Mouse (Mus musculus) bone marrow, adult 2 months (tissue): ENCODE measurements around the gene Sema3a. TPM values are rescaled to one million over a fixed set of nuclear protein-coding genes. Genes with fewer than 3 reads are reported as not detected.

Source experiments
- H3K27ac ChIP-seq: fragments of 200-500 bp; 2 replicates; pipeline ENCODE4 v1.5.1; 2012; ENCODE audit warnings: low read depth, mild to moderate bottlenecking, control low read depth, inconsistent platforms, low read length; ENCODE audit not compliant: control insufficient read depth, poor library complexity, insufficient read depth
- H3K4me1 ChIP-seq: fragments of 200-500 bp; 2 replicates; pipeline ENCODE4 v1.6.1; 2011; ENCODE audit warnings: low read length; ENCODE audit not compliant: control insufficient read depth, insufficient read depth
- H3K4me3 ChIP-seq: fragments of 200-500 bp; replicated peaks from 2 replicates; pipeline ENCODE3; 2011; ENCODE audit warnings: mild to moderate bottlenecking, low read depth, low read length, control low read depth; ENCODE audit not compliant: control insufficient read depth
- CTCF ChIP-seq: fragments of 200-500 bp; IDR thresholded peaks from 2 replicates; pipeline ENCODE4 v1.5.1; 2011; ENCODE audit warnings: low read length, control low read depth; ENCODE audit not compliant: control insufficient read depth, insufficient read depth
- POLR2A ChIP-seq: fragments of 200-500 bp; IDR thresholded peaks from 2 replicates; pipeline ENCODE4 v1.6.1; 2011; ENCODE audit warnings: low read depth, mild to moderate bottlenecking, control low read depth, low read length, borderline replicate concordance; ENCODE audit not compliant: control insufficient read depth
- WGBS: fragments of 180-500 bp; shearing (Covaris S2); methylation state at CpG from one replicate; pipeline ENCODE4 v1.1.7; 2018; 5-methylcytosine and 5-hydroxymethylcytosine counted together
- polyA plus RNA-seq: library from polyadenylated mRNA; stranded (reverse); fragments of >200 nt; gene quantifications from 2 replicates; pipeline ENCODE4 v1.2.4, GENCODE M21; 2011; ENCODE audit warnings: low replicate concordance; ENCODE audit not compliant: missing spikeins, insufficient read depth, insufficient read length

Gene Sema3a
- polyA plus RNA-seq, 1 experiment, result 2.6 TPM

GRCm38 (mm10) chr5:13525597-13525996, 400.4 kb downstream of the Sema3a start:
- no peak overlapping the region for H3K4me3 ChIP-seq
- 46% methylated on average over 3 of the region's 3 CpGs for WGBS
- no peak for TF ChIP-seq CTCF
- H3K27ac ChIP-seq, result no peak overlapping the region
- no peaks in the 10 kb centered on the region for H3K4me1 ChIP-seq

- TF ChIP-seq CTCF (no peak), POLR2A (no peak)
- Histone ChIP-seq H3K4me3 (no peak overlapping the region), H3K4me1 (no peaks in the 10 kb centered on the region), H3K27ac (no peak overlapping the region)
- WGBS, result under 1% methylated on average over 7 of the region's 7 CpGs
Measured at GRCm38 (mm10) chr5:13527037-13527464, 401.8 kb downstream of the Sema3a start.

- H3K4me3 ChIP-seq, result no peak overlapping the region
- H3K4me1 ChIP-seq, result no peaks in the 10 kb centered on the region
- TF ChIP-seq CTCF (no peak), POLR2A (no peak)
- no peak overlapping the region for H3K27ac ChIP-seq
- 76% methylated on average over 4 of the region's 4 CpGs for WGBS
Measured at GRCm38 (mm10) chr5:13529226-13529625, 404.0 kb downstream of the Sema3a start.

- WGBS, result 60% methylated on average over 2 of the region's 2 CpGs
- Histone ChIP-seq H3K4me3 (no peak overlapping the region), H3K4me1 (no peaks in the 10 kb centered on the region), H3K27ac (no peak overlapping the region)
- TF ChIP-seq POLR2A, result no peak
- TF ChIP-seq CTCF, result no peak
Measured at GRCm38 (mm10) chr5:13547472-13548209, 422.4 kb downstream of the Sema3a start.

GRCm38 (mm10) chr5:13548210-13548554, 423.0 kb downstream of the Sema3a start:
- Histone ChIP-seq H3K4me3 (no peak overlapping the region), H3K27ac (no peak overlapping the region), H3K4me1 (no peaks in the 10 kb centered on the region)
- 63% methylated on average over 1 of the region's 1 CpGs for WGBS
- TF ChIP-seq POLR2A (no peak), CTCF (no peak)

- no peaks in the 10 kb centered on the region for H3K4me1 ChIP-seq
- TF ChIP-seq POLR2A (no peak), CTCF (no peak)
- no peak overlapping the region for H3K27ac ChIP-seq
- WGBS, result 61% methylated on average over 5 of the region's 5 CpGs
- no peak overlapping the region for H3K4me3 ChIP-seq
Measured at GRCm38 (mm10) chr5:13549080-13549479, 423.9 kb downstream of the Sema3a start.

GRCm38 (mm10) chr5:13550953-13551352, 425.7 kb downstream of the Sema3a start:
- 61% methylated on average over 1 of the region's 1 CpGs for WGBS

GRCm38 (mm10) chr5:13557257-13557656, 432.0 kb downstream of the Sema3a start:
- Histone ChIP-seq H3K27ac (no peak overlapping the region), H3K4me3 (no peak overlapping the region), H3K4me1 (no peaks in the 10 kb centered on the region)
- TF ChIP-seq POLR2A (no peak), CTCF (no peak)
- WGBS, result 71% methylated on average over 4 of the region's 4 CpGs

More at GRCm38 (mm10) chr5:13550953-13551352, 425.7 kb downstream of the Sema3a start:
- Histone ChIP-seq H3K4me3 (no peak overlapping the region), H3K27ac (no peak overlapping the region), H3K4me1 (no peaks in the 10 kb centered on the region)
- TF ChIP-seq CTCF, result no peak
- no peak for TF ChIP-seq POLR2A

GRCm38 (mm10) chr5:13573867-13574266, 448.7 kb downstream of the Sema3a start:
- H3K4me3 ChIP-seq, result no peak overlapping the region
- WGBS, result 76% methylated on average over 3 of the region's 3 CpGs
- no peaks in the 10 kb centered on the region for H3K4me1 ChIP-seq
- TF ChIP-seq POLR2A (no peak), CTCF (no peak)
- H3K27ac ChIP-seq, result no peak overlapping the region

GRCm38 (mm10) chr5:13579123-13579522, 453.9 kb downstream of the Sema3a start:
- TF ChIP-seq CTCF (no peak), POLR2A (no peak)
- 71% methylated on average over 2 of the region's 2 CpGs for WGBS
- Histone ChIP-seq H3K4me1 (no peaks in the 10 kb centered on the region), H3K27ac (no peak overlapping the region), H3K4me3 (no peak overlapping the region)
